Mouse (Mus musculus): Measurements from ENCODE around the gene Shank2. TPM values are rescaled to one million over a fixed set of nuclear protein-coding genes. Genes with fewer than 3 reads are reported as not detected.

Shank2 gene
- polyA plus RNA-seq, 1 experiment from 2014 or later: 0.49 TPM

DNA sequence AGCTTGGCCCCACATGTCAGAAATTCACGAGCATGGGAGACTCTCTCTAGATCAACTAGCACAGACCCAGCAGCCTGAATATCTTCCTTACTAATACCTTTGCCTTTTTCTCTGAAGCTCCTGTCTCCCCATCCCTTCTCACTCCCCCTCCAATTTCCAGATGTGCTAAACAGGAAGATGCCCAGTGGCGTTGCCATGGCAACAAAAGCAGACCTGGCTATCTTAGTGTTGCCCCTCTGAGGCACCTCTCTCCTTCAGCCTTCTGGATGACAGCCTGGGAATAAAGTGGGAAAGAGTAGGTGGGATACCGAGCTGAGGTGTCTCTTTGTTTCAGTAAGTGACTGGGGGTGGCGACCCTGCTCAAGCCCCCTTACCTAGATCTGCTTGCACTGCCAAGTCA is 146.4 kb downstream of the Shank2 start:
- Histone ChIP-seq H3K27ac (replicated peaks in 1 of 2; ENCODE audit: control insufficient read depth in 1 of 2, insufficient read depth in 1 of 2, low read depth in 2 of 2, low read length in 2 of 2) (no peak overlapping the region), H3K9ac (ENCODE audit: low read length) (no peak overlapping the region), H3K36me3 (ENCODE audit: control insufficient read depth, insufficient read depth, low read length) (no peaks in the 10 kb centered on the region), H3K9me3 (ENCODE audit: control insufficient read depth, low read length) (no peaks in the 10 kb centered on the region), H3K4me2 (ENCODE audit: low read length) (no peak overlapping the region), H3K4me1 (ENCODE audit: control insufficient read depth in 2 of 2, insufficient read depth in 2 of 2, low read length in 2 of 2) (peaks cover under 1 to 2% of the 10 kb centered on the region in 2 experiments; a peak in 2 of 4 replicates), H3K27me3 (ENCODE audit: control insufficient read depth, insufficient read depth, low read length) (no peaks in the 10 kb centered on the region), H3K4me3 (ENCODE audit: control insufficient read depth in 1 of 2, insufficient read depth in 1 of 2, low read depth in 1 of 2, low read length in 2 of 2) (no peak overlapping the region)
- 75% methylated on average over 4 of the region's 4 CpGs for WGBS
- no peak for ATAC-seq (ENCODE audit: insufficient number of reproducible peaks, insufficient read depth, low FRiP score, low read depth)

DNA sequence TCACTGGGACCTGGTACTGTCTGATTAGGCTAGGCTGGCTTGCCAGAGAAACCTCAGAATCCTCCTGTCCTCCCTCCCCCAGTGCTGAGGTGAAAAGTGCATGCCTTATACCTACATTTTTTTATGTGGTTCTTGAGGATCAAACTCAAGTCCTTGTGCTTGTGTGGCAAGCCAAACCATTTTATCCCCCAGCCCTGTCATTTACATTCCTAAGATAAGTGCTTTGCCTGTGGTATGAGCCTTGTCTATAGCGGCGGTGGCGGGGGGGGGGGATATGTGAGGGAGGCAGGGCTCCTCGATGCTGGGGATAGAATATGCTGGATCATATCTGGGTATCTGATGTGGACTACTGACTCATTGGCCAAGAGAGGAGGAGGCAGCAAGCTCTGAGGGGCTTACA is 151.4 kb downstream of the Shank2 start:
- no peak overlapping the region for H3K4me2 ChIP-seq (ENCODE audit: low read length)
- H3K36me3 ChIP-seq (ENCODE audit: control insufficient read depth, insufficient read depth, low read length): no peaks in the 10 kb centered on the region
- H3K27ac ChIP-seq (replicated peaks in 1 of 2; ENCODE audit: control insufficient read depth in 1 of 2, insufficient read depth in 1 of 2, low read depth in 2 of 2, low read length in 2 of 2): no peak overlapping the region
- no peaks in the 10 kb centered on the region for H3K9me3 ChIP-seq (ENCODE audit: control insufficient read depth, low read length)
- H3K27me3 ChIP-seq (ENCODE audit: control insufficient read depth, insufficient read depth, low read length): no peaks in the 10 kb centered on the region
- H3K4me1 ChIP-seq (ENCODE audit: control insufficient read depth in 2 of 2, insufficient read depth in 2 of 2, low read length in 2 of 2): peaks cover 4 to 6% of the 10 kb centered on the region in 2 experiments; a peak in 2 of 4 replicates
- 26% methylated on average over 4 of the region's 4 CpGs for WGBS
- H3K9ac ChIP-seq (ENCODE audit: low read length): no peak overlapping the region
- no peak overlapping the region for H3K4me3 ChIP-seq (ENCODE audit: control insufficient read depth in 1 of 2, insufficient read depth in 1 of 2, low read depth in 1 of 2, low read length in 2 of 2)
- ATAC-seq (ENCODE audit: insufficient number of reproducible peaks, insufficient read depth, low FRiP score, low read depth): no peak

- no peaks in the 10 kb centered on the region for H3K27me3 ChIP-seq (ENCODE audit: control insufficient read depth, insufficient read depth, low read length)
- WGBS: 61% methylated on average over 8 of the region's 8 CpGs
- no peak for ATAC-seq (ENCODE audit: insufficient number of reproducible peaks, insufficient read depth, low FRiP score, low read depth)
- no peak overlapping the region for H3K27ac ChIP-seq (replicated peaks in 1 of 2; ENCODE audit: control insufficient read depth in 1 of 2, insufficient read depth in 1 of 2, low read depth in 2 of 2, low read length in 2 of 2)
- peaks cover 4 to 6% of the 10 kb centered on the region in 2 experiments; a peak in 2 of 4 replicates for H3K4me1 ChIP-seq (ENCODE audit: control insufficient read depth in 2 of 2, insufficient read depth in 2 of 2, low read length in 2 of 2)
- H3K9ac ChIP-seq (ENCODE audit: low read length): no peak overlapping the region
- no peak overlapping the region for H3K4me2 ChIP-seq (ENCODE audit: low read length)
- no peaks in the 10 kb centered on the region for H3K9me3 ChIP-seq (ENCODE audit: control insufficient read depth, low read length)
- no peaks in the 10 kb centered on the region for H3K36me3 ChIP-seq (ENCODE audit: control insufficient read depth, insufficient read depth, low read length)
- H3K4me3 ChIP-seq (ENCODE audit: control insufficient read depth in 1 of 2, insufficient read depth in 1 of 2, low read depth in 1 of 2, low read length in 2 of 2): no peak overlapping the region
Observed at GRCm38 (mm10) chr7:144153682-144154081, 152.0 kb downstream of the Shank2 start.

DNA sequence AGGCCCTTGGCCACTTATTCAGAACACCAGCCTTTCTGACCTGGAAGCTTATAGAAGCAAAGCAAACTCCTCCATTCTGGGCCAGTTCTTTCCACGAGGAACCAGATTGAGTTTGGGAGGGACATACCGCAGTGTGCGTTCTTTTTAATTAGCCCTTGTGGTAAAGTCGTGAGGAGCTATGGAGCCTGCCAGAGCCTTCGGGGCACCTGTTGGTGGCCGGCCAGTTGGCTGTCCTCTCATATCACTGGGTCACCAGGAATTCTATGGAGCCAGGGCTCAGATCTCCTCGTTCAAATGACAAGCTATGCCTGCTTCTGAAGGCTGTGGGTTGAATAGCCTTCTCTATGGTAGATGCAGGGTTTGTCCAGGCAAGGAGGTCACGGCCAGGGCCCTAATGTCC is 156.2 kb downstream of the Shank2 start:
- no peaks in the 10 kb centered on the region for H3K36me3 ChIP-seq (ENCODE audit: control insufficient read depth, insufficient read depth, low read length)
- H3K27me3 ChIP-seq (ENCODE audit: control insufficient read depth, insufficient read depth, low read length): no peaks in the 10 kb centered on the region
- H3K4me1 ChIP-seq (ENCODE audit: control insufficient read depth in 2 of 2, insufficient read depth in 2 of 2, low read length in 2 of 2): peaks cover 2 to 6% of the 10 kb centered on the region in 2 experiments; a peak in 1 of 4 replicates
- no peak overlapping the region for H3K4me2 ChIP-seq (ENCODE audit: low read length)
- H3K27ac ChIP-seq (replicated peaks in 1 of 2; ENCODE audit: control insufficient read depth in 1 of 2, insufficient read depth in 1 of 2, low read depth in 2 of 2, low read length in 2 of 2): no peak overlapping the region
- no peak overlapping the region for H3K9ac ChIP-seq (ENCODE audit: low read length)
- ATAC-seq (ENCODE audit: insufficient number of reproducible peaks, insufficient read depth, low FRiP score, low read depth): no peak
- no peak overlapping the region for H3K4me3 ChIP-seq (ENCODE audit: control insufficient read depth in 1 of 2, insufficient read depth in 1 of 2, low read depth in 1 of 2, low read length in 2 of 2)
- 85% methylated on average over 8 of the region's 8 CpGs for WGBS
- H3K9me3 ChIP-seq (ENCODE audit: control insufficient read depth, low read length): no peaks in the 10 kb centered on the region

- H3K4me3 ChIP-seq (ENCODE audit: control insufficient read depth in 1 of 2, insufficient read depth in 1 of 2, low read depth in 1 of 2, low read length in 2 of 2): no peak overlapping the region
- WGBS: 79% methylated on average over 8 of the region's 8 CpGs
- H3K9ac ChIP-seq (ENCODE audit: low read length): no peak overlapping the region
- no peak overlapping the region for H3K27ac ChIP-seq (replicated peaks in 1 of 2; ENCODE audit: control insufficient read depth in 1 of 2, insufficient read depth in 1 of 2, low read depth in 2 of 2, low read length in 2 of 2)
- no peak for ATAC-seq (ENCODE audit: insufficient number of reproducible peaks, insufficient read depth, low FRiP score, low read depth)
- no peak overlapping the region for H3K4me2 ChIP-seq (ENCODE audit: low read length)
- H3K9me3 ChIP-seq (ENCODE audit: control insufficient read depth, low read length): no peaks in the 10 kb centered on the region
- H3K27me3 ChIP-seq (ENCODE audit: control insufficient read depth, insufficient read depth, low read length): no peaks in the 10 kb centered on the region
- H3K4me1 ChIP-seq (ENCODE audit: control insufficient read depth in 2 of 2, insufficient read depth in 2 of 2, low read length in 2 of 2): no peaks in the 10 kb centered on the region
- no peaks in the 10 kb centered on the region for H3K36me3 ChIP-seq (ENCODE audit: control insufficient read depth, insufficient read depth, low read length)
Observed at GRCm38 (mm10) chr7:144159556-144159955, 157.8 kb downstream of the Shank2 start.

DNA sequence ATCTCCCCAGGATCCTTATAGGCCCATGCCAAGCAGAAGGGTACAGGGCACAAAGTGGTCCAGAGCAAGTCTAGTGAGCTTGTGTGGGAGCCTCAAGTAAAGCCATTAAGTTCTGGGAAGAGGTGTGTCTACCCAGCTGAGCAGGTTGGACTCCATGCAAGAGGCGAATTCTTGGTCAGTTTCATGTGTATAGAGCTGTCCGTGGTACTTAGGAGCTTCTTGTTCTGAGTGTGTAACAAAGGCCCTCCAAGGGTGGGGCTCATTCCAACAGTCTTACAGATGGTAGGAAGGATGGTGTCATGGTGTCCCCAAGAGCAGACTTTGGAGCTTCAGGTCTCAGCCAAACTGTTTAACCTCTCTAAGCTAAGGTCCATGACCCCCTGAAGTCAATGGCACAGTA is 158.3 kb downstream of the Shank2 start:
- ATAC-seq (ENCODE audit: insufficient number of reproducible peaks, insufficient read depth, low FRiP score, low read depth): no peak
- Histone ChIP-seq H3K9ac (ENCODE audit: low read length) (no peak overlapping the region), H3K36me3 (ENCODE audit: control insufficient read depth, insufficient read depth, low read length) (no peaks in the 10 kb centered on the region), H3K4me2 (ENCODE audit: low read length) (no peak overlapping the region), H3K27ac (replicated peaks in 1 of 2; ENCODE audit: control insufficient read depth in 1 of 2, insufficient read depth in 1 of 2, low read depth in 2 of 2, low read length in 2 of 2) (no peak overlapping the region), H3K4me1 (ENCODE audit: control insufficient read depth in 2 of 2, insufficient read depth in 2 of 2, low read length in 2 of 2) (no peaks in the 10 kb centered on the region), H3K9me3 (ENCODE audit: control insufficient read depth, low read length) (no peaks in the 10 kb centered on the region), H3K4me3 (ENCODE audit: control insufficient read depth in 1 of 2, insufficient read depth in 1 of 2, low read depth in 1 of 2, low read length in 2 of 2) (no peak overlapping the region), H3K27me3 (ENCODE audit: control insufficient read depth, insufficient read depth, low read length) (no peaks in the 10 kb centered on the region)
- 59% methylated on average over 2 of the region's 2 CpGs for WGBS

DNA sequence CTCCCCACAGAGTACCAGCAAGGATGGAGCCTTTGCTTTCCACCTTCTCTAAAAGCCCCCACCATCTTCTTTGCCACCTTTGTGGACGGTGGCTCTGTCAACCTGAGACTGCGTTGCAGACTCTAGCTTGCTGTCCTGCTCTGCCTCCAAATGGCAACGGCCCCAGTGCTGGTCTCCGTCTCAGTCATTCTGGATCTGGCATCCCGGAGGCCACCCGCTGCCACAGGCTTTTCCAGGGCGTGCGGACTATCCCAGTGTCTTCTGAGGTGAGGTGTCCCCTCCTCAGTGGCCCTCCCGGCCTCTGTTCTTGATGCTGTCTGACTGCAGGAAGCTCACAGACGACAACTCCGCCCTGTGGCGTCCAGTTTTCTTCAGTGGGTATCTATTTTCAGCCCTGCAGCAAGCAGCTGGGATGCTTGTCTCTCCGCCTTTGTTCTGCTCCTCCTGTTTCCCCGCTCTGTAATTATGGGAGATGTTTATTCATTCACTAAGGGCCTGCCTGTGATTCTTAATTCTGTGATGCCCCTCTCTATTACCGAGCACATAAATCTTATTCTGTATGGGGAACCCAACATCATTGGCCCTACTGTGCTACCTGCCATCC is 159.0 kb downstream of the Shank2 start:
- 85% methylated on average over 15 of the region's 15 CpGs for WGBS
- Histone ChIP-seq H3K4me3 (ENCODE audit: control insufficient read depth in 1 of 2, insufficient read depth in 1 of 2, low read depth in 1 of 2, low read length in 2 of 2) (no peak overlapping the region), H3K36me3 (ENCODE audit: control insufficient read depth, insufficient read depth, low read length) (no peaks in the 10 kb centered on the region), H3K4me2 (ENCODE audit: low read length) (no peak overlapping the region), H3K4me1 (ENCODE audit: control insufficient read depth in 2 of 2, insufficient read depth in 2 of 2, low read length in 2 of 2) (no peaks in the 10 kb centered on the region), H3K9ac (ENCODE audit: low read length) (no peak overlapping the region), H3K27me3 (ENCODE audit: control insufficient read depth, insufficient read depth, low read length) (no peaks in the 10 kb centered on the region), H3K9me3 (ENCODE audit: control insufficient read depth, low read length) (no peaks in the 10 kb centered on the region), H3K27ac (replicated peaks in 1 of 2; ENCODE audit: control insufficient read depth in 1 of 2, insufficient read depth in 1 of 2, low read depth in 2 of 2, low read length in 2 of 2) (no peak overlapping the region)
- ATAC-seq (ENCODE audit: insufficient number of reproducible peaks, insufficient read depth, low FRiP score, low read depth): no peak

GRCm38 (mm10) chr7:144170272-144170671 is 168.5 kb downstream of the Shank2 start:
- Histone ChIP-seq H3K27me3 (ENCODE audit: control insufficient read depth, insufficient read depth, low read length) (peaks cover 17% of the 10 kb centered on the region), H3K9ac (ENCODE audit: low read length) (no peak overlapping the region), H3K4me2 (ENCODE audit: low read length) (no peak overlapping the region), H3K4me3 (ENCODE audit: control insufficient read depth in 1 of 2, insufficient read depth in 1 of 2, low read depth in 1 of 2, low read length in 2 of 2) (no peak overlapping the region), H3K27ac (replicated peaks in 1 of 2; ENCODE audit: control insufficient read depth in 1 of 2, insufficient read depth in 1 of 2, low read depth in 2 of 2, low read length in 2 of 2) (peak overlapping the region; percentile 9 to 45; a peak in 2 of 4 replicates), H3K9me3 (ENCODE audit: control insufficient read depth, low read length) (no peaks in the 10 kb centered on the region), H3K36me3 (ENCODE audit: control insufficient read depth, insufficient read depth, low read length) (no peaks in the 10 kb centered on the region), H3K4me1 (ENCODE audit: control insufficient read depth in 2 of 2, insufficient read depth in 2 of 2, low read length in 2 of 2) (peaks cover 12 to 17% of the 10 kb centered on the region in 2 experiments)
- WGBS: 41% methylated on average over 5 of the region's 5 CpGs
- peak; percentile 38; the same call in 1 of the 2 replicates for ATAC-seq (ENCODE audit: insufficient number of reproducible peaks, insufficient read depth, low FRiP score, low read depth)

Measured in heart, embryonic 14.5 days (tissue).